Mouse (Mus musculus) left cerebral cortex, adult 8-10 months (tissue): ENCODE data around the gene Ebf1. TPM values are rescaled to one million over a fixed set of nuclear protein-coding genes. Genes with fewer than 3 reads are reported as not detected.

Experiments used
- DNase-seq, 2 experiments: peaks; one replicate each; pipeline ENCODE4 v3.0.0; 2022; ENCODE audit warnings: low spot score in 2 of 2
- total RNA-seq, 4 experiments: library from RNA; stranded (reverse); gene quantifications; 2 replicates each; pipeline ENCODE4 v1.2.4; 2022

Ebf1 gene
- total RNA-seq, 4 experiments from 2014 or later: 4.4 to 5.8 (median 4.9) TPM

DNA sequence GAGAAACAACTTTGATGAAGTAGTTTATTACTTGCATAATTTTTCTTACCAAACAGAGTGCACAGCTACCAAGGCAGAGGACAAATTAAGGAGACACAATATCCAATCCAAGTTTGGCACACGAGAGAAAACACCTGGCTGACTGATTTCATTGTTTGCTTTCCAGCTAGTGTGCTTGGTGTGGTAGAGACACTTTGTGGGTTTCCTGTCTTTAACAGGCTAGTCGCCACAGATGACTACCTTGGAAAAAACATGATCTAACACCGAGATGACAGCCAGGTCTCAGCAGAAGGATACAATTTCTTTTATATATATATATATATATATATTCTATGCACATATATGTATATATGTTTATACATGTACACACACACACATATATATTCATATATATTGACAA lies 332.0 kb downstream of the Ebf1 start:
- DNase-seq: no peak

DNA sequence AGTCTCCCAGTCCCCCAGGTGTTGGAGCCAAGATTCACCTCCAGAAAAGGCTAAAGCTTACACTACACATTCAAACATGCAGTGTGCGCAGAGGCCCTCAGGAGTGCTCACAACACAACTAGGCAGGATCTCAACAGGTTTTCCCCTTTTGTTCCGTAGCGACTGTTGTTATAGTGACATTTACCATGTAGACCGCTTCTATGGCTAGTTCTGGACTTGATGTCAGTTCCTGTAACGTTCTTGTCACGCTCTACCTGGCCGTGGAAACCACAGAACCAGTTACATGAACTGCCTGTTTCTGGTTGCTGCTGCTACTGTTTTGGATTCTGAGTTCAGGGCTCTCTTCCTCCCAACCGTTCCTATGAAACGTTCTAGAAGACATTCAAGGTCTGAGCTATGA lies 333.2 kb downstream of the Ebf1 start:
- no peak for DNase-seq

DNA sequence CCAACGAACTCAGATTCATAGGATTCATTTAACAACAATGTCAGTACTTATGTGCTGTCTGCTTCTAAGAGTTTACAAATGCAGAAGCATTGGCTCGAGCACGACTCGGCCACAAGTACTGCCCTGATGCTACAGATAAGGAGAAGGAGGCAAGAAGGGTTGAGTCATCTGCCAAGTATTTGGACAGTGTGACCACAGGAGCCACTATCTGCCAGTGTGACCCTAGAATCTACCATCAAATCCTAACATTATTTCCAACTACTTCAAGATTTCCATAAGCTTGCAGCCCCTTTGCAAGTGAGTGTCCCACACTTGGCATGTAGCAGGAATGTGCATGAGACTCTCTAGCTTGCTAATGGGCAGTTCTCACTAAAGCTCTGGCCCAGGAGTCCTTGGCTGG lies 334.4 kb downstream of the Ebf1 start:
- no peak for DNase-seq

DNA sequence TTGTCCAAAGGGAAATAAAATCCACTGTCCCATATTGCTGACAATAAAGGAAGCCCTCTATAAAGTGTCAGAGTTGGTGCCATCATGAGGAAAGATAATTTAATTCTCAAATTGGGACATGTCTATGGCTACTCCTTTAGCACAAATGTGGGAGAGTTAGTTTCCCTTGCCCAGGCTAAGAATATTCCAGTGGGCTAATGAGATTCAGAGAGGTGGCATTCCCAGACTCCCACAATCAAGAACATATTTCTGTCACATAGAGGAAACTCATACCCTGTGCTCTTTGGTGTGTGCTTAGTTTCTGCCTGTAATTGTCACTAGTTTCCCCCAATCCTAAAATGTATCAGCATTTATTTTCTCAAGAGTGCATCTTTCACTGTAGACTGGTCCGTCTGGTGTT lies 336.2 kb downstream of the Ebf1 start:
- no peak for DNase-seq

DNA sequence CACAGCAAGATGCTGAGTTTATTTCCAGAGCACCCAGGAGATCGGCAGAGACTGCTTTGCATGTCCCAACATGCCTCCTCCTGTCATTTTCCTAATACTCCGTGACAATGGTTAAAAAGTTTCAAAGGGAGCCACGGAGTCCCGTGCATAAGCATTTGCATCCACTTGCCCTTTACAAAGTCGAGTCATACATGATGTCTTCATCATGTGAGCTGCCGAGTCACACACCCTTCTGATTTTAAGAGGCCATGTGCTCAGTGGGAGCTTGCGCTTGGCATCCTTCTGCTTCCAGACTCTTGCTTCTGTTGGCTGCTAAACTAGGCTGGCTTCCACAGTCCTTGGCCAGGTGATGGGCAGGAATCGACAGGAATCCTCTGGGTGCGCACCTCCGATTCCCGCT lies 336.7 kb downstream of the Ebf1 start:
- peak in 1 of 2 experiments; percentile 12 for DNase-seq

DNA sequence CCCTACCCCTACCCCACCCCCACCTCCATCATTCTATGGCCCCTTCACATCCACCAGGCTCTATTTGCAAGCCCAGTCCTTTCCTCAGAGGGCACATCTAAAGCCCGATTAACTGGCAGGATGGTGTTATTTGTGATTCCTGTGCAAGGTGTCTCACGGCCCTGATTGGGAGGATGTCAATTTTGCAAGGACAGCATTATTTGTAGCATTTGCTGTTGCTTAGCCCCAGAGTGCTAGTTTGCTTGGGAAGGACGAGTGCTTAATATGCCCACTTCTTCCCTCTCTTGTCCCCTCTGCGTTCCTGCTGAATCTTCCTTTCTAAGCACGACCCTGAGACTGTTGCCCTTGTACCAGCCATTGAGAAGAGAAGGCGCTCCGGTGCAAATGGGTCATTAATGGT lies 337.2 kb downstream of the Ebf1 start:
- DNase-seq: no peak

DNA sequence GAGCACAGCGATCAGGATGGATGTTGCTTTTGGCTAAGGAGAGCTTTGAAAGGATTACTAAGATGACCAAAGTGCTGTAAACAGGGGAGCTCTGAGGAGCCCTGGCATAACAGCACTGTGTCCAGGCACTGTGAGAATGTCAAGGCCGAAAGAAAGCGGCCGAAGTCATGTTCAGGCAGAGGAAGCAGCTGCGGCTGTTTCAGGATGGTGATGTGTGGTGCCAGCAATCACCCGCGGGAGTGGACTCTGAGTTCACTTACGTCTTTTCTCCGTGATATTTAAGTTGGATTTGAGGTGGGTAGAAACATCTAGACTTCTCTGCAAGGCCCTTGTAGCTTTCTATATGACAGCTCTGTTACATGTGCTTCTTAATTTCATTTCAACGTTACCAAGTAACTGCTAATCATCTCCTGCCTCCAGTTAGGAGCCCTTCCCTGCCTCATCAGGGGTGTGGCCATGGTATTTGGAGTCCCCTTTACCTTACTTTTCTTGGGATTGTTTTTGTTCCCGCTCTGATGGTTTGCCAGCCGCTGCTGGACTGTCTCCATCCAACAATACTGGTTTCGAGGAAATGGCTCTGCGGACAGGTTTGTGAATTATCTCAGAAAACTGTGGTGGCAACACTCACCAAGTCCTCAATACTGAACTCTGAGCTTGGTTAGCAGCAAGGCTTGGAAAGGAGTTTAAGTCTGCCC lies 345.8 kb downstream of the Ebf1 start:
- DNase-seq: no peak

DNA sequence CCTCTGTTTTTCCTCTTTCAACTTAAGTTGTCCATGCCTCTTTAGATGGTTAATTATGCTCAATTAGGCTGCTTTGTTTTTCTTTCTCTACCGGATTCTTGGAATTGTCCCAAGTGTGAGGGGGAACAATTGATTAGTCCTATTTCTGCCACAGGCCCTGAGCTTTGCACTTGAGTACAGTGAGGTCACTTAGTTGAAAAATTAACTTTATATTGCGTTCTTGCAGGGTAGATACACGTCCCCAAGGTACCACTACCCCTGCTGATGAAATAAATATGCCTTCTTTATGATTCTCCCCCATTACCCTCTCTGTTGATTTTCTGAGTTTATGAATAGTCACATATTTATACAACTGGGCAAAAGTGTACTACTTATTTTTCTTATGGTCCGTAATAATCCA lies 351.9 kb downstream of the Ebf1 start:
- DNase-seq: no peak

DNA sequence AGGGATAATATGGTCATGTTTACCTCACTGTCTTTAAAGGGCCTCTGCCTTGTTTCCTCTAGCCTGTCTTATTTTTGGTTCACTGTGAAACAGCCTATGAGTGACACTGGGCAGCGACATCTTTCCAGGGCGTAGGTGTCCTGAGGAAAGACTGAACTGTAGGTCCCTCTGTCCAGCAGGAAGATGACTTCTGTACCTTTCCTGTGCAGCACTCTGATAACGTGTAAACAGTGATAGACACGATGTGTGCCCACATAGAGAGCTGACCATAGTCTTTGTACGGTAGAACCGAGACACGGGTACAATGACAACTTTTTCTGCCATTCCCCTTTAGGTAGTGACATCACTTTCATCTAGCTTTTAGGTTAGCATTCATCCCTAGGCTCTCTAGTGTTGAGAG lies 357.2 kb downstream of the Ebf1 start:
- DNase-seq: no peak

DNA sequence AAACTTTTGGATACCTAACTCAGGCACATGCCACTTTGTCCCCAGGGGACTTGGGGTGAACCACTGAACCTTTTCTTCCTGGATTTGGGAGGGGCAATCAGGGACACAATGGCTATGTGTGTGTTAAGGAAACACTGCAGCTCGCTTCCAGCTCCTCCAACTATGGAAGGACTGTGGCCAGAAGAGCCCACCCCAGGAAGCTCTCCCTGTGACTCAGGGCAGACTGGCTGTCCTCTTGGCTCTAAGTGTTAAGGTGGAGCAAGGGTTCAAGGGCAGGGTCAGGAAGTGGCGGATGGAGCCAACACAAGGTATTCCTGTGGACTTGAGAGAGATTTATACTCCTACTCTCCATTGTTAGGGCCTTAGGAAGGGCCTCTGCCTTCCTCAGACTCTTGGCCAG lies 358.0 kb downstream of the Ebf1 start:
- DNase-seq: no peak

DNA sequence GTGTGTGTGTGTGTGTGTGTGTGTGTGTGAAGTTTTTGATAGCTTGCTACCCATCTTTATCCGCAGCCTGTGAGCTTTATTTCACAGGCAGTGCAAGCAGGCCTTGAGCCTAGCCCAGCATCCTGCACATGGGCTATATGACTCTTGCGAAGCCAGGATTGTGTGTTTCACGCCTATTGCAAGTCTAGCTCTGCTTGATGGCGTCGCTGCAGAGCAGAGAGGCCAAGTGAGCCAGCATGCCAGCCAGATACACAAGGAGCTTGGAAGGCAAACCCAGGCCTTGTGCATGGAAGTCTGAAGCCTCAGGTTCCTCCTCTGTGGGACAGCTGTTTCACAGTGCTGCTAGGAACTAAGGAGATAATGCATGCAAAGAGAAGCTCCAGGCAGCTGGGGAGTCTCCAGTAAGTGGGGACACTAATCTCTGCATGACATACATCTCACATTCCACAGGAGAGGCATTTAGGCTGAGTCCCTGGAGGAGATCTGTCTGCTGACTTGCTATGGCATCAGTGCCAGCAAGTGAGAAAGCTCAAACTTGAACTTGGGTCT lies 359.2 kb downstream of the Ebf1 start:
- no peak for DNase-seq

DNA sequence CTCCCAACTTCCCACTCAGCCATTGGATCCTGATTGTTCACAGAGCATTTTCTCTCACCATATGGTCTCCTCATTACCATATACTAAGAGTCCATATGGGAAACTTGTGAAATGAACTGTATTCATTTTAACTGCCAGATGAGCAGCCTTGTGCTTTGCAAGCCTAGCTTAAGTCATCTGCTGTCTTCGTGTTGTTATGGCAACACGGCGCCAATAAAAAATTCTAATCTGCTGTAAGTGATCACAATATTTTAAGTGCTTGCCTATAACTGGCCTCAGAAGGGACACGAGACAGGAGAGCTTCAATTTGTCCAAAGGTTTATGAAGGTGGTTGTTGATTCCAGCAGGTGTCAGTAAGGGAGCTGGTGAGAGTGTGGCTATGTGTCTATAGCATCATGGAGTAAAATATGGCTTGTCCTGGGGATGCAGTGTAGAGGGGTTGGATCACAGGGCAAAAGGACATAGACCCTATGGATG lies 360.8 kb downstream of the Ebf1 start:
- peak in 1 of 2 experiments; percentile 35 for DNase-seq

DNA sequence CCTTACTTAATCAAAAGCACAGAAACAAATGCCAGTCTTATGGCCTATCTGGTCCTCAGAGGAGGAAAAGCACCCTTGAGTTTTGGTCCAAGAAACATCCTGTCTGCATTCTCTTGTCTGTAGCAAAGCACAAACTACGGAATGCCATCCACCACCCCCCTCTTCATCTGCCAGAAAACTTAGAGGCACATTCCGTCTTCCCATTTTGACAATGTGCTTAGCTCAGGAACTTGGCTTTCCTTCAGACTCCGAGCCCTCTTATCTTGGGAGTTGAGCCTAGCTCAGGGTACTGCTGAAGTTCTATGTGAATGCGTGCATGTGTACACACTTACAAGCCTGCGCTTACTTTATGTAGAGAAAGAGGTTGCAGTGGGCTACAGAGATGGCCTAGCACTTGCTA lies 362.3 kb downstream of the Ebf1 start:
- DNase-seq: no peak

DNA sequence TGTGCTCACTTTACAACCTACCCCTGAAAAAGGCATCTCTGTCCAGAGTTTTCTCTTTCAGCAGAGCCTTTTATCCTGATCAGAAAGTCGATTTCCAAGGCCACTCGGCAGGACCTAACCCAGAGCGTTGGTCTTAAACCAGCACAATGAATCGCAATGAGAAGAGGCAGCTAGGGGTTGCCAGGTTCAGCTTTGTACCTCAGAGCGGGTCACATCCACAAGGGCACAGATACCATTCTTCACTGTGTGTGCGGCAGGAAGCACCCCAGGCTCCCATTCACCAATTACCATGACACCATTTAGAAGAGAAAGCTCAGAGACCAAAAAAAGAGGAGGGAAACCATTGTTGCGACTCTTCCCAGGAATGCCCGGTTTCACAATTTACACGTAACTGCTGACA lies 365.1 kb downstream of the Ebf1 start:
- DNase-seq: no peak

DNA sequence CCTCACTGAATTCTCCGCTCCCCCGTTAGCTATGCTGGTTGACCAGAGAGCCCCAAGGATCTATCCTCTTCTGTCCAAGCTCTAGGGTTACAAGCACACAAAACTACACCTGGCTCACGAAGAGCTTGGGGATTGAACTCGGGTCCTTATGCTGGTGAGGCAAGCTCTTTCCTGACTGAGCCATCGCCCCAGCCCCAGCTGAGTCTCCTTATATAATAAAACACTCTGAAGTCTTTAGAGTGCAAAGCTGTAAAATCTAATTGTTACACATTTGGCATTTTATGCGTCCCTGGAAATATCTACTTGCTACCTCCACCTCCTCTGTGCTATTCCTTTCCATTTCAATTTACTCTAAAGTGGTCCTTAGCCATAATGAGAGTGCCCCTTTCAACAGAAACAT lies 366.8 kb downstream of the Ebf1 start:
- DNase-seq: no peak

DNA sequence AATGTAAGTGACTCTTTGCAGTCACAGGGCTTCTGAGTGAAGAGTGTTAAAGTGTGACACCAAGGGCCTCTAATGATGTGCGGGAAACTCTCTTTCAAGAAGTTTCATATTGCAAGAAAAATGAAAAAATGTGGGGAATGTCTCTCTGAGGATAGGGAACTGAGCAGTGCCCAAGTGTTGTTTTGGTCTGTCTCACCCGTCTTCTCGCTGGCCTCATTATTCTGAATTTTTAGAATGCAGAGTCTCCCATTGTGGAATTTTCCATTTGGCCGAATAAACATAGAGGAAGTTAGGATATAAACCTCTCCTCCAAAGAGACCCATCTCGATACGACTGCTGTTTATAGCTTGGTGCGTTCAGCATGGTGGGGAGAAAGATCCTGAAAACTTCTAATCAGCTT lies 367.3 kb downstream of the Ebf1 start:
- no peak for DNase-seq

DNA sequence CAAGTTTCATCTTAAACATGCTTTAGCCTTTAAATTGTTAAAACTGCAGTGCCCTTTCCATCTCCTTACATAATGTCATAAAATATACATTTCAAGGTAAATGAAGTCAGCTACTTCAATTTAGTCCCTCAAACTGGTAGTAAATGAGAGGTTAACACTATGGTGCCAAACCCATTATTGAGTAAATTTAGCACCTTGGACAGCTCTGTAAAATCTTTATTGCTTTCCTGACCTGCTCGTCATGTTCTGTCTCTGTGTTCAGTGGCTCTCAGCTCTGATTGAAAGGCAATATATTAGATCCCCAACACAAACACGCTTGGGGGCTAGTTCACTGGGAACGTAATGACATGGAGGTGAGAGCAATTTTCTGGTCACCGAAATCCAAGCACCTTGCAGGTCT lies 370.7 kb downstream of the Ebf1 start:
- no peak for DNase-seq

DNA sequence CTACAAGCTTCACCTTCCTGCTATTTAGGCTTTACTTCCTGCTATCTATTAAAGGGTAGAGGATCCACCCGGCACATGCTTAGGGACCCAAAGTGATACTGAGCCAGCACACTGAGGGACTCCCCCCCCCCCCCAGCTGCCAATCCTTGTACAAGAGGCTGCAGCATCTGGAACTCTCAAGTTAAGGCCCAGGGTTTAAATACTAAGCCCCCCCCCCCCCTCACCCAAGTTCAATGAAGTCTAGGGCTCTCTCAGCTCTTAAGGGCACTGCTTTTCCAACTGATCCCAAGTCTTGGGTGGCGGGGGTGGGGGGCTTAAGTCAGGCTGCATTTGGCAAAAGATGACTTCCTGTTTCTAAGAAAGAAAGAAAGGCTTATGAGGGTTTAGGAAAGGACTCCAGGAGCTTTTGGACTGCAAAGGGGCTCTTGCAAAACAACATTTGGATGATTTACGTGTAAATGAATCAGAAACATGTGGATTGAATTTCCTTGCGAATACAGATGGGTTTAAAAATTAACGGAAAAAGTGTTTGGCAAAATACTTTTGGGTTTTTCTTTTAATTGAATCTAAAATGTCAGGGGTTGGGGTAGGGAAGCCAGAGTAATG lies 385.7 kb downstream of the Ebf1 start:
- no peak for DNase-seq

DNA sequence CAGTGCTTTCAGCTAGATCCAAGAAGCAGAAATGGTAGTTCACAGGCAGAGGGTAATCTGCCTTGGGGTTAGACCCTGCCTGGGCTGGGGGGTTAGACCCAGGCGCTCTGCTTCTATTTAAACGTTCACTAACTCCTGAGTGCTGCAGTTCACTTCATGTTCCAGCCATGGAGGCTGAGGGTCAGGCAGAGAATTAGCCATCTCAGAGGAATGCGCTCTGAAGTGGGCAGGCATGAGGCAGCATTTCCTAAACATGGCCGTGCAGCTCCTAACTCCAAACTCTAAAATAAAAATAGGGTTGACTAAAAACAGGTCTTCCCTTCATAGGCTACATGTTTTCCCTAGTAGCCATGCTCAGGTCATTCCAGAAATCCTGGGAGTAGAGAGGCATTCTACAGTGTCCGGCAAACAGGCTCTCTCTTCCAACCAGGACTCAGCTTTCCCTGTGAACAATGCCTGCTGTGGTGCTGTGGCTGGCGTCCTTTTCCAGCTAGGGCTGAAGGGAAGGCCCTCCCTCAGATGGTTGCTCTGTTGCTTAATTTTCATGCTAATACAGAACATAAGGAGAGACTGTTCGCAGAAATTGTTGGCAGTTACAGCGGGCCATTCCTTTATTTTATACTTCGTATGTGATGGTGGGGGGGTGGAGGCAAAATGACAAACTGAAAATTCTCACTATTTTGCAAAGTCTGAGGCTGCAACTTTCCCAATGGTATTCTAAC lies 386.8 kb downstream of the Ebf1 start:
- DNase-seq: no peak

DNA sequence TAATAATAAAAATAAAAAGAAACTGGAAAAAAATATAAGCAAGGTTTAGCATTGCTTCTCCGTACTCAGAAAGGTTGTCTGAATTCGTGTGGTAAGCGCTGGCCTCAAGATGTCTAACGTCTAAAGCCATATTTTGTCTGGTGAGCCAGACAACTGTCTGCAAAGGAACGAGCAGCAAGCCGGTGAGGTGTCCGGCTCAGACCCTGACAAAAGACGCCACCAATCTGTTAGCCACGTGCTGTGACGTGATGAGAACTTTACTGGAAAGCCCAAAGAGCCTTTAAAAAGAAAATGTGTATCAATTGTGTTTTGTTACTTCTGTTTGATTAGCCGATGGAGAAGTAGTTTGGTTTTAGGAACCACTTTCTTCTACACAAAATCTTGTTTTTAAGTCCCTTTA lies 390.2 kb downstream of the Ebf1 start:
- DNase-seq: no peak

DNA sequence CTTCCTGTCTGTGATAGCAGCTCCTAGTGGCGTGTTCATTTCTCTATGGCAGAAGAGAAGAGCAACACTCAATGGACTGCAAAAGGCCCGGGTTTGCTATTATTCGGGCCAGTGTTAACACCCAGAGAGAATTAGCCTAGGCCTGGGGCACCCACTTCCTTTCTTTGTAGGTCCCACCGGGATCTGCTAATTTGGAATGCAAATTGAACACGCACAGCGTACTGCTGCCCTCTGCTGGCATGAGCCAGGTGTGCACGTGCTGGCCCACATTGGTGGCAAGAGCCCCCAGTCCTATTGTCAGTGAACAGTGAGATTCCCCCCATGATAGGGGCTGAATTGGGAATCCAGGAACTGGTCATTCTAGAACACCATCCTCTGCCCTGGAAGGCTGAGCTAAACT lies 391.0 kb downstream of the Ebf1 start:
- DNase-seq: peak; percentile 11 to 65

DNA sequence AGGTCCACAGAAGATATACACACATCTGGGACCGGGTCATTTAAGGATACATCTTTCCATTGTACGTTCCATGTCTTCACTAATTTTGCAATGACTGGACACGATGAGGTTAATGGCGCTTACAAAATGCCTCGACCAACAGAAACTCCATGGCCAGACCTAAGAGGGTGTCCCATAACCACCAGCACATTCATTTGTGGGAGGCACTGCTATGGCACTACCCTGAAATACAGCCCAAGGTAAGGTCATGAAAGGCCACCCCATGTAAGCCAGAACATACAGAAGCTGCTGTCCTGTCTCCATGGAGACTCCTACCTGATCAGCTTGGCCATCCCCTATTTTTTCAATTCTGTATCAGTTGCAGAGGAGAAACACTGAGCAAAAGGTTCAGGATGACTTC lies 391.6 kb downstream of the Ebf1 start:
- DNase-seq: no peak
